Mouse (Mus musculus): ENCODE measurements around the gene Zfp719. TPM values are rescaled to one million over a fixed set of nuclear protein-coding genes. Genes with fewer than 3 reads are reported as not detected.
A peak's percentile ranks its signal among the peaks of the same experiment; 100 is the strongest.

Zfp719 gene
- total and polyA plus RNA-seq, 3 experiments: 3.5 to 9.8 (median 5.8) TPM

DNA sequence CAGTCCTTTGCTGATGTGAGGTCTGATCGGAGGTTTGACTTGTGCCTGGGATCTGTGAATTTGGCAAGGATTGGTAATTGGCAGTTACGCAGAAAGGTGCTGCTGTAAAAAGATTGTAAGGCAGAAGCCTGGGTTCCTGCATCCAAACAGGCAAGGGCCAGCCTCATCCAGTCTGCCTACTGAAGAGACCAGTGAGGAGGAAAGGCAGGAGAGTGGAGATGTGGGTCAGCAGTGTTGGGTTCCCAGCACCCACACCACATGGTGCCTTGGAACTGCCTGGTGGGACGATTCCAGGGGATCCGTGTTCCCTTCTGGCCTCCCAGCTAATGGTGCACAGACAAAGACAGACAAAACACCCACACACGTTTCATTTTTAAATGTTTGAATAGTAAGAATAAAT lies 1.1 kb downstream of the Zfp719 start:
- Histone ChIP-seq H3K4me1 (ENCODE audit: control insufficient read depth in 1 of 2, insufficient read depth in 2 of 2) (peaks cover 7 to 18% of the 10 kb centered on the region in 2 experiments), H3K27ac (ENCODE audit: insufficient read depth, low read depth) (no peak overlapping the region), H3K27me3 (replicated peaks) (no peaks in the 10 kb centered on the region), H3K9ac (ENCODE audit: insufficient read depth, low read depth) (peak overlapping the region; percentile 61), H3K9me3 (replicated peaks; ENCODE audit: low read length) (no peaks in the 10 kb centered on the region), H3K79me2 (replicated peaks; ENCODE audit: control insufficient read depth, extremely low read depth, insufficient read depth, poor library complexity, severe bottlenecking) (peaks cover 17% of the 10 kb centered on the region), H3K4me2 (ENCODE audit: insufficient read depth, low read depth, poor library complexity, severe bottlenecking) (peak overlapping the region; percentile 76; the same call in 1 of the 2 replicates), H3K4me3 (replicated peaks in 1 of 3; ENCODE audit: low read depth in 2 of 3, low read length in 2 of 3, poor library complexity in 1 of 3) (peak overlapping the region; percentile 16 to 79 (median 65)), H3K36me3 (replicated peaks in 1 of 2; ENCODE audit: control insufficient read depth in 1 of 2, insufficient read depth in 1 of 2, low read length in 1 of 2) (peaks cover 12 to 29% of the 10 kb centered on the region in 2 experiments)
- TF ChIP-seq NELFE (IDR thresholded peaks at IDR 0.05; ENCODE audit: low read depth, low read length) (no peak), ELF1 (IDR thresholded peaks at IDR 0.05; ENCODE audit: low read depth, low read length) (no peak), HCFC1 (IDR thresholded peaks at IDR 0.05; ENCODE audit: low read depth, low read length) (no peak), RAD21 (IDR thresholded peaks at IDR 0.05; ENCODE audit: low read depth, low read length) (no peak), TCF12 (IDR thresholded peaks at IDR 0.05; ENCODE audit: low read depth, low read length) (no peak), USF2 (conservative IDR thresholded peaks at IDR 0.05; ENCODE audit: low read depth, low read length) (no peak), JUN (IDR thresholded peaks at IDR 0.05; ENCODE audit: insufficient read depth, low read depth, low read length) (no peak), MEF2A (IDR thresholded peaks at IDR 0.05; ENCODE audit: borderline replicate concordance, low read depth, low read length) (no peak), NRF1 (IDR thresholded peaks at IDR 0.05; ENCODE audit: low read depth, low read length) (no peak), RCOR1 (conservative IDR thresholded peaks at IDR 0.05; ENCODE audit: low read depth, low read length) (no peak), ETS1 (conservative IDR thresholded peaks at IDR 0.05; ENCODE audit: low read depth, low read length) (no peak), KAT2A (IDR thresholded peaks at IDR 0.05; ENCODE audit: insufficient replicate concordance, low read length) (no peak)
- in situ Hi-C loops (cut with MboI; ENCODE audit: low pct_ligation_motif_present, low pct_unique_long_range_greater_than_20kb, low sequenced_read_pairs) (no loop called here), dilution Hi-C loops (cut with MboI; ENCODE audit: extremely low pct_ligation_motif_present, extremely low pct_unique_long_range_greater_than_20kb, low sequenced_read_pairs) (no loop called here)
- DNase-seq (ENCODE audit: extremely low read depth): no peak

- Histone ChIP-seq H3K9me3 (replicated peaks; ENCODE audit: low read length) (no peaks in the 10 kb centered on the region), H3K9ac (ENCODE audit: insufficient read depth, low read depth) (no peak overlapping the region), H3K4me3 (replicated peaks in 1 of 3; ENCODE audit: low read depth in 2 of 3, low read length in 2 of 3, poor library complexity in 1 of 3) (no peak overlapping the region), H3K4me1 (ENCODE audit: control insufficient read depth in 1 of 2, insufficient read depth in 2 of 2) (peaks cover 7 to 15% of the 10 kb centered on the region in 2 experiments), H3K27me3 (replicated peaks) (no peaks in the 10 kb centered on the region), H3K27ac (ENCODE audit: insufficient read depth, low read depth) (no peak overlapping the region), H3K36me3 (replicated peaks in 1 of 2; ENCODE audit: control insufficient read depth in 1 of 2, insufficient read depth in 1 of 2, low read length in 1 of 2) (peaks cover 45 to 70% of the 10 kb centered on the region in 2 experiments), H3K79me2 (replicated peaks; ENCODE audit: control insufficient read depth, extremely low read depth, insufficient read depth, poor library complexity, severe bottlenecking) (peaks cover 15% of the 10 kb centered on the region), H3K4me2 (ENCODE audit: insufficient read depth, low read depth, poor library complexity, severe bottlenecking) (no peak overlapping the region)
- TF ChIP-seq GABPA (IDR thresholded peaks at IDR 0.05; ENCODE audit: insufficient replicate concordance, low read depth, low read length) (no peak), MAX (IDR thresholded peaks at IDR 0.05; ENCODE audit: low read length) (no peak), NRF1 (IDR thresholded peaks at IDR 0.05; ENCODE audit: low read depth, low read length) (no peak), BHLHE40 (IDR thresholded peaks at IDR 0.05; ENCODE audit: low read depth, low read length) (no peak), MAFK (IDR thresholded peaks at IDR 0.05; ENCODE audit: insufficient replicate concordance, low read length) (no peak), RAD21 (IDR thresholded peaks at IDR 0.05; ENCODE audit: low read depth, low read length) (peak; percentile 6), MYC (IDR thresholded peaks at IDR 0.05; ENCODE audit: low read depth, low read length) (no peak), CTCF (conservative IDR thresholded peaks at IDR 0.05 in 1 of 2, IDR thresholded peaks at IDR 0.05 in 1 of 2; ENCODE audit: low read depth in 2 of 2, low read length in 2 of 2) (peak in 1 of 2 experiments; percentile 37; a peak in 2 of 4 replicates), ZMIZ1 (IDR thresholded peaks at IDR 0.05; ENCODE audit: low read depth, low read length) (no peak), USF2 (conservative IDR thresholded peaks at IDR 0.05; ENCODE audit: low read depth, low read length) (no peak), ELF1 (IDR thresholded peaks at IDR 0.05; ENCODE audit: low read depth, low read length) (no peak), E2F4 (IDR thresholded peaks at IDR 0.05; ENCODE audit: insufficient replicate concordance, low read depth, low read length) (no peak), MXI1 (IDR thresholded peaks at IDR 0.05; ENCODE audit: low read depth, low read length) (no peak), MEF2A (IDR thresholded peaks at IDR 0.05; ENCODE audit: borderline replicate concordance, low read depth, low read length) (no peak), EP300 (IDR thresholded peaks at IDR 0.05; ENCODE audit: low read length) (no peak), ETS1 (conservative IDR thresholded peaks at IDR 0.05; ENCODE audit: low read depth, low read length) (no peak), POLR2AphosphoS2 (IDR thresholded peaks at IDR 0.05; ENCODE audit: low read depth, low read length) (no peak)
- in situ Hi-C loops (cut with MboI; ENCODE audit: low pct_ligation_motif_present, low pct_unique_long_range_greater_than_20kb, low sequenced_read_pairs) (no loop called here), dilution Hi-C loops (cut with MboI; ENCODE audit: extremely low pct_ligation_motif_present, extremely low pct_unique_long_range_greater_than_20kb, low sequenced_read_pairs) (no loop called here)
- DNase-seq (ENCODE audit: extremely low read depth): no peak
Measured at GRCm38 (mm10) chr7:43584790-43585189, 5.4 kb downstream of the Zfp719 start.

Measured in CH12.LX (cell line).